Mouse (Mus musculus) midbrain, embryonic 16.5 days (tissue): ENCODE results near the gene Hamp. TPM values are rescaled to one million over a fixed set of nuclear protein-coding genes. Genes with fewer than 3 reads are reported as not detected.
A peak's percentile ranks its signal among the peaks of the same experiment; 100 is the strongest.

Experiments
- ATAC-seq: fragments of 200-750 bp; cut with Nextera tagmentation; 2 replicates; pipeline ENCODE4 v1.8.0; 2017; ENCODE audit warnings: moderate TSS enrichment
- H3K27ac ChIP-seq: fragments of 300-500 bp; sonication (generic); 2 replicates; pipeline ENCODE4 v1.5.1; 2014; ENCODE audit warnings: mild to moderate bottlenecking, low read length, mixed read lengths
- H3K27me3 ChIP-seq: fragments of 300-500 bp; sonication (generic); 2 replicates; pipeline ENCODE4 v1.6.1; 2014; ENCODE audit warnings: low read depth, low read length, mixed read lengths; ENCODE audit not compliant: control insufficient read depth, insufficient read depth
- H3K36me3 ChIP-seq: fragments of 300-500 bp; sonication (generic); 2 replicates; pipeline ENCODE4 v1.6.1; 2014; ENCODE audit warnings: mild to moderate bottlenecking, low read length, moderate library complexity, mixed read lengths; ENCODE audit not compliant: control insufficient read depth, insufficient read depth
- H3K4me1 ChIP-seq: fragments of 300-500 bp; sonication (generic); 2 replicates; pipeline ENCODE4 v1.6.1; 2014; ENCODE audit warnings: mild to moderate bottlenecking, low read length, mixed read lengths; ENCODE audit not compliant: control insufficient read depth, insufficient read depth
- H3K4me2 ChIP-seq: fragments of 300-500 bp; sonication (generic); 2 replicates; pipeline ENCODE4 v1.6.1; 2014; ENCODE audit warnings: mild to moderate bottlenecking, low read length, mixed read lengths
- H3K4me3 ChIP-seq: fragments of 300-500 bp; sonication (generic); 2 replicates; pipeline ENCODE4 v1.5.1; 2014; ENCODE audit warnings: low read depth, mild to moderate bottlenecking, low read length, moderate library complexity, mixed read lengths
- H3K9ac ChIP-seq: fragments of 300-500 bp; sonication (generic); 2 replicates; pipeline ENCODE4 v1.6.1; 2014; ENCODE audit warnings: low read depth, low read length, mixed read lengths
- H3K9me3 ChIP-seq: fragments of 300-500 bp; sonication (generic); replicated peaks from 2 replicates; pipeline ENCODE4 v1.6.1; 2014; ENCODE audit warnings: mild to moderate bottlenecking, low read length, mixed read lengths; ENCODE audit not compliant: control insufficient read depth, poor library complexity, severe bottlenecking
- WGBS: fragments of 180-500 bp; shearing (Covaris S2); extraction: QIAGEN DNeasy Blood & Tissue Kit; methylation state at CpG from one replicate; pipeline ENCODE4 v1.1.7; 2014; 5-methylcytosine and 5-hydroxymethylcytosine counted together
- polyA plus RNA-seq: library from polyadenylated mRNA; unstranded; fragments of >200 nt; fragmentation: Nextera tagmentation; extraction: Ambion mirVana; gene quantifications from 2 replicates; pipeline ENCODE4 v1.2.1, GENCODE M21; 2015

The Hamp gene
- polyA plus RNA-seq = not detected in 2 replicates

GRCm38 (mm10) chr7:30943909-30944635 is at the start of gene Hamp:
Gene Hamp (minus strand): TSS chr7:30944032.
- no peaks in the 10 kb centered on the region for H3K9me3 ChIP-seq
- H3K4me2 ChIP-seq = no peak within 1 kb of the TSS
- H3K27me3 ChIP-seq = no peaks in the 10 kb centered on the region
- 74% methylated on average over 9 of the region's 9 CpGs for WGBS
- no peak within 1 kb of the TSS for H3K9ac ChIP-seq
- no peaks in the 10 kb centered on the region for H3K4me1 ChIP-seq
- H3K27ac ChIP-seq = no peak within 1 kb of the TSS
- ATAC-seq = no peak
- H3K36me3 ChIP-seq = no peaks in the 10 kb centered on the region
- H3K4me3 ChIP-seq = no peak within 1 kb of the TSS

DNA sequence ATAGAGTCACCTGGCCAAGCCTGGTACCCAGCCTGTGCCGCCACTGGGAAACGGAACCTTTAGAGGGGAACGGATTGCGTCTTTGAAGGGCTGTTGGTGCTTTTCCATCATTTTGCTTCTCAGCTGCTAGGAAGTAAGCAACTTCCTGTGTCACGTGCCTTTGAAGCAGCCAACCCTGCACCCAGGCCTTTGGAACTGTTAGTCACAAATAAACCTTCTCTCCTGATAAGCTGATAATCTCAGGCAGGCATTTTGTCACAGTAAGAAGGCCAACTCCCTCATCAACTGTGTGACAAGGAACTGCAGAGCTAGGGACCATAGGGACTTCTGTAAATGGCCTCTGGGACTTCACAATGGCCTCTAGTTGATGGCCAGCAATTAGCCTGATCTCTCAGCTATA is 48.3 kb upstream of the Hamp start:
- WGBS = 93% methylated on average over 5 of the region's 5 CpGs
- H3K27ac ChIP-seq = no peak overlapping the region
- H3K4me1 ChIP-seq = no peaks in the 10 kb centered on the region
- no peaks in the 10 kb centered on the region; the same call in 1 of the 2 replicates for H3K9me3 ChIP-seq
- no peaks in the 10 kb centered on the region for H3K36me3 ChIP-seq
- no peak for ATAC-seq
- H3K27me3 ChIP-seq = no peaks in the 10 kb centered on the region
- H3K4me2 ChIP-seq = no peak overlapping the region
- no peak overlapping the region for H3K4me3 ChIP-seq
- no peak overlapping the region for H3K9ac ChIP-seq

DNA sequence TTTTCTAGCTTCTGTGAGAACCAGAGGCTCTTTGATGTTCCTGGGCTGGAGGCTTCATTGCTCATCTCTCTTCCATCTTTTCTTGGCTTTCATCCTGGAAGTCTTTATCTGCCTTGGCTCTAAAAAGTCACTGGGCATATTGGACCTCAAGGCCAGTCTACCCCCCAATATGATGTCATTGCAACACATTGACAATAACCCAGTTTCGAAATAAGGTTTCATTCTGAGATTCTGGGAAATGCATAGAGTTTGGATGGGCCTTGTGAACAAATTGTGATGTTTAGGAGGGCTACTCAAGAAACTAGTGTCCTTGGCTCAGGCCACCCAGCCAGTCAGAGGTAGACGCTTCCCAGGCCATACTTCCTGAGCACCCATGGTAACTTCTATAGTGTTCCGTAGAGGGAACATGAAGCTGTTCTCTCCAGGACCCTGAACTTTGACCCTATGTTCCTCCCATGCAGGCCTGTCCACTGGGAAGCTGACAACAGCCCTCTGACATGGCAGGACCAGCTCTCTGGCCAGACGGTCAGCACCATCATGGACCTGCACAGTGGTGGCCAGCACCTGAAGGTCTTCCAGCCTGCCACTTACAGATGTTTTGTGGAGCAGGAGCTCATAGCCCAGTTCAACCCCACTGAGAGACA is 44.8 kb upstream of the Hamp start:
- Histone ChIP-seq H3K27me3 (no peaks in the 10 kb centered on the region), H3K4me2 (no peak overlapping the region), H3K36me3 (no peaks in the 10 kb centered on the region), H3K4me3 (no peak overlapping the region), H3K9me3 (no peaks in the 10 kb centered on the region), H3K9ac (no peak overlapping the region), H3K4me1 (no peaks in the 10 kb centered on the region), H3K27ac (no peak overlapping the region)
- 85% methylated on average over 4 of the region's 4 CpGs for WGBS
- ATAC-seq = no peak

DNA sequence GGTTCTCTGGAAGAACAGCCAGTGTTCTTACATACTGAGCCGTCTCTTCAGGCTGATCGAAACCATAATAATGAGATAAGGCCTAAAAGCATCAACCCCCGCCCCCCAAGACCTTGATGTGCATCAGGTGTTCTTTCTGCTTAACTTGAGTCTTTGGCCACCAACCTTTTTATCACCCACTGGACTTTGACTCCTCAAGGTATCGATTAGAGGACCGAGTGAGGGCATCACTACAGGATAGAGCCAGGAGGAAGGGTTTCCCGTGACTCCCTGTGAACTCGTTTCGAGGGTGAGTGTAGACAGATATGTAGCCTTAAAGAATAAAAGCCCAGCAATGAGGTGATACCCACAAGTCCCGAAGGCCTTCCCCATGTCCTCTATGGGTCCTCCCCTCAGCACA is 41.5 kb upstream of the Hamp start:
- no peak overlapping the region for H3K9ac ChIP-seq
- H3K27me3 ChIP-seq = no peaks in the 10 kb centered on the region
- H3K4me3 ChIP-seq = no peak overlapping the region
- H3K4me1 ChIP-seq = no peaks in the 10 kb centered on the region
- 83% methylated on average over 9 of the region's 9 CpGs for WGBS
- no peaks in the 10 kb centered on the region for H3K36me3 ChIP-seq
- no peaks in the 10 kb centered on the region for H3K9me3 ChIP-seq
- H3K27ac ChIP-seq = no peak overlapping the region
- H3K4me2 ChIP-seq = no peak overlapping the region
- ATAC-seq = no peak

DNA sequence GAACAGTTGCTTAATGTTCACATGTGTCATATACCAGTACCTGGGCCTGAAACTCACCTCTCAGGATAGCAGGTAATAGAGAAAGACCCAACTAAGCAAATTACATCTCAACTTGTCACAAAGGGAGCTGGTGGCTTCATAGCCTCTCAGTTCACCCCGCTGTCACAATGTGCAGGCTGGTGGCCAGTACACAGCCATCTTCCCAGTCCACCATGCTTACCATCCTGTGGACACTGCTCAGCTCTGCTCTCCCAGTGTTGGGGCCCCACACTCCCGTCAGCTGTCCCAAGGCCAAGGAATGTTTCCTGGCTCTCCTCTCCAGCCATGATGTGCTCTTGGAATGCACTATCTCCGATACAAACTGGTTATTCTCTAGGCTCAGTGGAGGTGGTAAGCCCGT is 37.9 kb upstream of the Hamp start:
- WGBS = 94% methylated on average over 4 of the region's 4 CpGs
- H3K4me1 ChIP-seq = no peaks in the 10 kb centered on the region
- H3K4me2 ChIP-seq = no peak overlapping the region
- H3K4me3 ChIP-seq = no peak overlapping the region
- no peak overlapping the region for H3K27ac ChIP-seq
- no peaks in the 10 kb centered on the region for H3K27me3 ChIP-seq
- no peaks in the 10 kb centered on the region for H3K9me3 ChIP-seq
- no peak for ATAC-seq
- H3K9ac ChIP-seq = no peak overlapping the region
- no peaks in the 10 kb centered on the region for H3K36me3 ChIP-seq

- H3K36me3 ChIP-seq = no peaks in the 10 kb centered on the region
- H3K27me3 ChIP-seq = peaks cover 27% of the 10 kb centered on the region
- WGBS = under 1% methylated on average over 37 of the region's 37 CpGs
- no peak within 1 kb of the TSS for H3K27ac ChIP-seq
- ATAC-seq = peak; percentile 77
- peak within 1 kb of the TSS; percentile 34 for H3K4me3 ChIP-seq
- H3K4me1 ChIP-seq = peaks cover 9% of the 10 kb centered on the region
- peak within 1 kb of the TSS; percentile 45; the same call in 1 of the 2 replicates for H3K9ac ChIP-seq
- H3K9me3 ChIP-seq = no peaks in the 10 kb centered on the region
- peak within 1 kb of the TSS; percentile 60 for H3K4me2 ChIP-seq
Measured at GRCm38 (mm10) chr7:30973501-30974289, 29.9 kb upstream of the Hamp start, which contains the start of gene Fam187b. Gene Fam187b (plus strand): TSS chr7:30973790.

GRCm38 (mm10) chr7:30973251-30973500 is 29.3 kb upstream of the Hamp start, which contains the start of gene Lsr:
Gene Lsr (minus strand): TSS chr7:30973464.
- no peak within 1 kb of the TSS for H3K27ac ChIP-seq
- H3K9me3 ChIP-seq = no peaks in the 10 kb centered on the region
- peak within 1 kb of the TSS; percentile 34 for H3K4me3 ChIP-seq
- H3K4me1 ChIP-seq = peaks cover 9% of the 10 kb centered on the region
- H3K36me3 ChIP-seq = no peaks in the 10 kb centered on the region
- peak within 1 kb of the TSS; percentile 60 for H3K4me2 ChIP-seq
- peaks cover 27% of the 10 kb centered on the region for H3K27me3 ChIP-seq
- 1% methylated on average over 19 of the region's 19 CpGs for WGBS
- ATAC-seq = no peak; the same call in 1 of the 2 replicates
- peak within 1 kb of the TSS; percentile 45; the same call in 1 of the 2 replicates for H3K9ac ChIP-seq

- Histone ChIP-seq H3K4me1 (peaks cover 9% of the 10 kb centered on the region), H3K4me2 (peak overlapping the region; percentile 60), H3K9me3 (no peaks in the 10 kb centered on the region), H3K27me3 (peaks cover 27% of the 10 kb centered on the region), H3K27ac (no peak overlapping the region), H3K9ac (peak overlapping the region; percentile 45; the same call in 1 of the 2 replicates), H3K36me3 (no peaks in the 10 kb centered on the region), H3K4me3 (peak overlapping the region; percentile 34)
- WGBS = 4% methylated on average over 41 of the region's 41 CpGs
- no peak for ATAC-seq
Measured at GRCm38 (mm10) chr7:30972426-30973250, 28.8 kb upstream of the Hamp start.
